ENCODE assay signal across 14 mouse cellular contexts in the genomic region with DNA sequence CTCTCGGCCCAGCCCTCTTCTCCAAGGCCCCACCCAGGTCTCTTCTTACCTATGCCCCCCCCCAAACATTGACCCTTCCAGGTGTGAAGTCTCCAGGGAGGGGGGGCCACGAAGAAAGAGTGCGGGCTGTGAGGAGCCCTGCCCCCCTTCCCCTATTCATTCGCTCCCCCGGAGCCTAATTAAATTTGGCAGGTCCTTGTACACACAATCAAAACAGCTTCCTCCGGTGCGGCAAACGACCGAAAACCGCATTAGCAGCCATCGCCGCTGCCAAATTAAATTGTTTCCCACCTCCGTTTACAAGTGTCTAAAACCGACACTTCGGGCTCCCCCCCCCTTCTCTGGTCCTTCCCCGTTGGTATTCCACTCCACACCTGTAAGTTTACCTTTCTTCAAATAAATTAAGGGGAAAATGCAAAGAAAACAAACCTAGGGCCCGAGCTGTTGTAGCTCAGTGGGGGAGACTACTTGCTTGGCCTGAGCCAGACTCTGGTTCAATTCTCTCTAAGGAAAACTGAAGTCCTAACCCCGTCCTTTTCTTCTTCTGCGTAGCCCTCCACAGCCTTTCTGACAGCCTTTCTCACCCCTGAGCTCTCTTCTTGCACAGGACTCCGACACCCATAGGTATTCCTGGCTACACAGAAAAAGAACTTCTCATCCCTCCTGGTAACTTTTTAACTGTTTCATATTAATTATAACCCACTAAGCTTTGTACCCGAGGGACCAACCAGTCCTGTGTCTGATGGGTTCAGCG. TPM values are rescaled to one million over a fixed set of nuclear protein-coding genes. Genes with fewer than 3 reads are reported as not detected.
DNase-seq lines count a peak whose midpoint lies in the region; ATAC-seq and TF ChIP-seq lines count a peak whose summit lies in the region.
"Had no signal": no experiment of that assay in that cellular context is flagged by ENCODE, and none has a peak within 500 bp of the region (broad histone marks: within the 10 kb centered on the region; RNA-seq: fewer than 3 reads in every experiment).

No protein-coding gene starts in this region.

- no peak overlapping the region for H3K4me3 ChIP-seq in neural tube, embryonic 12.5 days
- no peak overlapping the region for H3K4me3 ChIP-seq in neural tube, embryonic 15.5 days (replicated peaks)
- 0 out of 2 replicates have a peak overlapping the region, but pooled peaks have one; percentile 4 for H3K4me3 ChIP-seq in limb, embryonic 14.5 days (replicated peaks; ENCODE audit: low read length)
- no peak overlapping the region for H3K4me3 ChIP-seq in liver, embryonic 11.5 days (ENCODE audit: low read depth, low read length)
- H3K4me3 ChIP-seq: liver, embryonic 12.5 days had no signal

- H3K36me3 ChIP-seq in neural tube, embryonic 12.5 days: no peaks in the 10 kb centered on the region
- no peaks in the 10 kb centered on the region for H3K36me3 ChIP-seq in neural tube, embryonic 15.5 days
- no peaks in the 10 kb centered on the region for H3K36me3 ChIP-seq in limb, embryonic 14.5 days (ENCODE audit: control insufficient read depth, insufficient read depth, low read length)
- H3K36me3 ChIP-seq in liver, embryonic 11.5 days (ENCODE audit: control insufficient read depth, insufficient read depth, low read length): no peaks in the 10 kb centered on the region
- H3K36me3 ChIP-seq: liver, embryonic 12.5 days had no signal

- peaks cover 84% of the 10 kb centered on the region for H3K4me1 ChIP-seq in neural tube, embryonic 12.5 days
- H3K4me1 ChIP-seq in neural tube, embryonic 15.5 days: peaks cover 40% of the 10 kb centered on the region
- no peaks in the 10 kb centered on the region for H3K4me1 ChIP-seq in limb, embryonic 14.5 days (ENCODE audit: control insufficient read depth, insufficient read depth, low read length)
- no peaks in the 10 kb centered on the region for H3K4me1 ChIP-seq in liver, embryonic 11.5 days (replicated peaks; ENCODE audit: control insufficient read depth, insufficient read depth, low read length)
- H3K4me1 ChIP-seq: liver, embryonic 12.5 days had no signal

- H3K9me3 ChIP-seq in neural tube, embryonic 12.5 days: no peaks in the 10 kb centered on the region
- H3K9me3 ChIP-seq in neural tube, embryonic 15.5 days (replicated peaks): no peaks in the 10 kb centered on the region
- H3K9me3 ChIP-seq in limb, embryonic 14.5 days (ENCODE audit: control insufficient read depth, low read length): no peaks in the 10 kb centered on the region
- H3K9me3 ChIP-seq in liver, embryonic 11.5 days (ENCODE audit: control insufficient read depth, low read length): no peaks in the 10 kb centered on the region
- H3K9me3 ChIP-seq: liver, embryonic 12.5 days had no signal

- H3K9ac ChIP-seq in neural tube, embryonic 12.5 days: 0 out of 2 replicates have a peak overlapping the region, but pooled peaks have one; percentile 14
- no peak overlapping the region for H3K9ac ChIP-seq in neural tube, embryonic 15.5 days (replicated peaks)
- no peak overlapping the region for H3K9ac ChIP-seq in limb, embryonic 14.5 days (ENCODE audit: low read depth, low read length, severe bottlenecking)
- H3K9ac ChIP-seq in liver, embryonic 11.5 days (ENCODE audit: low read depth, low read length): no peak overlapping the region
- H3K9ac ChIP-seq: liver, embryonic 12.5 days had no signal

- H3K4me2 ChIP-seq in neural tube, embryonic 12.5 days (replicated peaks): peak overlapping the region; percentile 67
- no peak overlapping the region for H3K4me2 ChIP-seq in neural tube, embryonic 15.5 days
- H3K4me2 ChIP-seq in limb, embryonic 14.5 days (replicated peaks; ENCODE audit: low read depth, low read length, severe bottlenecking): no peak overlapping the region
- H3K4me2 ChIP-seq in liver, embryonic 11.5 days: no peak overlapping the region
- H3K4me2 ChIP-seq: liver, embryonic 12.5 days had no signal

- WGBS in neural tube, embryonic 12.5 days: 2% methylated on average over 22 of the region's 22 CpGs
- WGBS in neural tube, embryonic 15.5 days: 3% methylated on average over 22 of the region's 22 CpGs
- 3% methylated on average over 22 of the region's 22 CpGs for WGBS in limb, embryonic 14.5 days
- under 1% methylated on average over 22 of the region's 22 CpGs for WGBS in liver, embryonic 11.5 days

- peak; percentile 7 for DNase-seq in embryo, embryonic 10 days (ENCODE audit: low spot score)
- DNase-seq in embryo, embryonic 11 days: no peak
- DNase-seq in limb, embryonic 14.5 days (ENCODE audit: low spot score): no peak
- peak; percentile 49 for DNase-seq in retina, embryonic 14.5 days (ENCODE audit: low spot score)
- no peak for DNase-seq in frontal cortex, adult 2 months (ENCODE audit: extremely low spot score in 1 of 2, low spot score in 1 of 2)
- no peak for DNase-seq in liver, embryonic 11.5 days (ENCODE audit: low spot score)
- DNase-seq: cerebellum, adult 11-12 months; heart, postnatal 14 days; lung, postnatal 10 days had no signal

- peaks cover 87% of the 10 kb centered on the region for H3K27me3 ChIP-seq in neural tube, embryonic 12.5 days (replicated peaks)
- peaks cover 94% of the 10 kb centered on the region for H3K27me3 ChIP-seq in neural tube, embryonic 15.5 days (replicated peaks)
- H3K27me3 ChIP-seq in limb, embryonic 14.5 days (ENCODE audit: control insufficient read depth, insufficient read depth, low read length): peaks cover 97% of the 10 kb centered on the region
- H3K27me3 ChIP-seq in liver, embryonic 11.5 days (replicated peaks; ENCODE audit: control insufficient read depth, insufficient read depth, low read length): peaks cover 99% of the 10 kb centered on the region

- no peak overlapping the region for H3K27ac ChIP-seq in neural tube, embryonic 12.5 days
- no peak overlapping the region for H3K27ac ChIP-seq in neural tube, embryonic 15.5 days (replicated peaks)
- no peak overlapping the region for H3K27ac ChIP-seq in limb, embryonic 14.5 days (replicated peaks; ENCODE audit: low read depth, low read length)
- H3K27ac ChIP-seq in liver, embryonic 11.5 days (ENCODE audit: low read depth, low read length): no peak overlapping the region
- H3K27ac ChIP-seq: liver, embryonic 12.5 days had no signal

- no peak for TF ChIP-seq POLR2A in limb, embryonic 14.5 days (IDR thresholded peaks at IDR 0.05; ENCODE audit: borderline replicate concordance, extremely low read depth, insufficient read depth, insufficient read length)

- no peak for ATAC-seq in neural tube, embryonic 12.5 days (ENCODE audit: low FRiP score, low read depth)
- no peak for ATAC-seq in neural tube, embryonic 15.5 days (ENCODE audit: low FRiP score)
- ATAC-seq in limb, embryonic 14.5 days (ENCODE audit: low FRiP score, low read depth): no peak
- ATAC-seq in liver, embryonic 11.5 days (replicated peaks; ENCODE audit: low FRiP score): no peak
- ATAC-seq: intestine, postnatal 0 days; liver, embryonic 12.5 days had no signal

RNA-seq across cellular contexts. Expression of a gene that starts 8.6 kb away (rescaled TPM):
- 2.3 and 2.7 TPM in 2 replicates for polyA plus RNA-seq in neural tube, embryonic 12.5 days (2016; fragmentation: Nextera tagmentation; extraction: Ambion mirVana)
- 0.14 and 0.17 TPM in 2 replicates for polyA plus RNA-seq in neural tube, embryonic 15.5 days (2015; fragmentation: Nextera tagmentation; extraction: Ambion mirVana)
- polyA plus RNA-seq in limb, embryonic 14.5 days (2012; rRNA removed): 4.7 and 7.0 TPM in 2 replicates
- 1.0 and 1.9 TPM in 2 replicates for polyA plus RNA-seq in limb, embryonic 14.5 days (2014; fragmentation: Nextera tagmentation; extraction: Ambion mirVana)
- 0.02 TPM in 1 of 2 replicates, not detected in the other for polyA plus RNA-seq in frontal cortex, adult 2 months (2012; rRNA removed)
- polyA plus RNA-seq in liver, embryonic 11.5 days (2014; fragmentation: Nextera tagmentation; extraction: Ambion mirVana): 0.12 and 0.19 TPM in 2 replicates
- polyA plus RNA-seq: intestine, postnatal 0 days; large intestine, adult 2 months; liver, embryonic 12.5 days had no signal

Comparison
In these comparisons a context has a peak if more than half of its experiments do, and no peak if none do; other contexts are left out.
1. DNase-seq: peak in embryo, embryonic 10 days (single experiment) and retina, embryonic 14.5 days (single experiment); none in embryo, embryonic 11 days (single experiment), limb, embryonic 14.5 days (single experiment), frontal cortex, adult 2 months (0 of 2) and liver, embryonic 11.5 days (single experiment).